Mouse (Mus musculus): Measurements from ENCODE around the gene Gnaz. TPM values are rescaled to one million over a fixed set of nuclear protein-coding genes. Genes with fewer than 3 reads are reported as not detected.

Gnaz gene
- polyA plus RNA-seq, 1 experiment from 2014 or later = 14.0 TPM

DNA sequence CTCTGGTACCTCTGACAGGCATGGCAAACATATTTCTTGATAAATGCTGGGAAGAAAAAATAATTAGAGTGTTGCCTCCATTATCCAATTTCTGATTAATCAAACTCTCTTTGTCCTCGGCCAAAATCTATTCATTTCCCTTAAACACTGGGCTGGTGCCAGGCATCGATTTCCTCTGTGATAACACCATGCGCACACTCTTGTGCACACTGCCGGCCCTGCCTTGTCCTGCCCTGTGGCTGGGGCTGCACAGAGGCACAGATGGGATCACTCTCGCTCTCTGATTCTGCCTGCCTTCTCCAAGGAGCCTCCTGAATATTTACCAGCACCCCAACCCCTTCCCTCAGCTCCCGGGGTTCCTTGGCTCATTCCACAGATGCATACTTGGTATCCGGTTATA is 8.6 kb downstream of the Gnaz start:
- Histone ChIP-seq H3K9me3 (no peaks in the 10 kb centered on the region), H3K4me2 (no peak overlapping the region)
- no peak for ATAC-seq (ENCODE audit: low FRiP score)

DNA sequence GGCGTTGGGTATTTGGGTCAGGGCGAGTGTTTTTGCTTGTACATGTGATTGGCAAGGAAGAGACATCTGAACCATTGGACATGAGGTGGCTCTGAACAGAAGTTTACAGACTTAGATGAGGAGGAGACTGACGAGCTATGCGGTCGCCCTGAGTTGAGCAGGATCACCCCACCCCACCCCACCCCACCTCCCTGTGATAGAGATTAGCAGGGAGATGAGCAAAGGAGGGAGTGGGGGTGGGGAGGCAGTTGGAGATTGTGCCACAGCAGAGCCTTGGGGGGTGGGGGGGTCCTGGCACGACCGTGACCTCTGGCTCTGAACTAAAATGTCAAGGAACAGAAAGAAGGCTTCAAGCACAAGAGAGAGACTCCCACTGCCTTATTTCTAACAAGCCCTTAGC is 9.5 kb downstream of the Gnaz start:
- H3K4me1 ChIP-seq = peaks cover 4% of the 10 kb centered on the region; the same call in 1 of the 2 replicates
- no peaks in the 10 kb centered on the region for H3K27me3 ChIP-seq
- no peak overlapping the region for H3K27ac ChIP-seq
- WGBS = 79% methylated on average over 7 of the region's 7 CpGs
- no peak overlapping the region for H3K4me2 ChIP-seq
- H3K4me3 ChIP-seq (replicated peaks) = no peak overlapping the region
- H3K9me3 ChIP-seq = no peaks in the 10 kb centered on the region
- H3K9ac ChIP-seq = no peak overlapping the region
- H3K36me3 ChIP-seq (replicated peaks) = 0 out of 2 replicates have a peak, but pooled peaks cover 6% of the 10 kb centered on the region
- ATAC-seq (ENCODE audit: low FRiP score) = no peak

More for the DNA sequence above, 8.6 kb downstream of the Gnaz start:
- Histone ChIP-seq H3K27ac (no peak overlapping the region), H3K36me3 (replicated peaks) (0 out of 2 replicates have a peak, but pooled peaks cover 6% of the 10 kb centered on the region), H3K27me3 (no peaks in the 10 kb centered on the region), H3K4me1 (peaks cover 4% of the 10 kb centered on the region; the same call in 1 of the 2 replicates), H3K9ac (no peak overlapping the region), H3K4me3 (replicated peaks) (no peak overlapping the region)
- WGBS = 80% methylated on average over 7 of the region's 7 CpGs

DNA sequence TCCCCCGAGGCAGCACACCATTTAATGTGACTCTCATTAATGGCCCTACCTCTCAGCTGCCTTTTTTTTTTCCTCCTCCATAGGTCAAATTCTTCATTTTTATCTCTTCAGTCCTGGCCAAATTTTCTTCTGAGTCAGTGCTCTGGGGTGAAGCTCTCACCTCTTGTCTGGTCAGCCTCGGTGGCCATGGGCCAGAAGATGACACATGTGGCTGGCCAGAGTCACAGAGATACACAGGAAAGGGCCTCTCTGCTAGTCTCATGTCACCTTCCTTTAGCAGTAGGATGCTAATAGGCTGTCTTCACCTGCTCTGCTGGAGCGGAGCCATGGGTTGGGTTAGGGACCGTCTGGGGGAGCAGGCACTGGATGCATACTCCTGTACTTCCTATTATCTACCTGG is 11.1 kb downstream of the Gnaz start:
- H3K27ac ChIP-seq = no peak overlapping the region
- no peak overlapping the region for H3K4me2 ChIP-seq
- no peak overlapping the region for H3K9ac ChIP-seq
- WGBS = 86% methylated on average over 4 of the region's 4 CpGs
- peaks cover 4% of the 10 kb centered on the region; the same call in 1 of the 2 replicates for H3K4me1 ChIP-seq
- H3K36me3 ChIP-seq (replicated peaks) = 0 out of 2 replicates have a peak, but pooled peaks cover 6% of the 10 kb centered on the region
- H3K4me3 ChIP-seq (replicated peaks) = no peak overlapping the region
- H3K27me3 ChIP-seq = no peaks in the 10 kb centered on the region
- no peaks in the 10 kb centered on the region for H3K9me3 ChIP-seq
- no peak for ATAC-seq (ENCODE audit: low FRiP score)

DNA sequence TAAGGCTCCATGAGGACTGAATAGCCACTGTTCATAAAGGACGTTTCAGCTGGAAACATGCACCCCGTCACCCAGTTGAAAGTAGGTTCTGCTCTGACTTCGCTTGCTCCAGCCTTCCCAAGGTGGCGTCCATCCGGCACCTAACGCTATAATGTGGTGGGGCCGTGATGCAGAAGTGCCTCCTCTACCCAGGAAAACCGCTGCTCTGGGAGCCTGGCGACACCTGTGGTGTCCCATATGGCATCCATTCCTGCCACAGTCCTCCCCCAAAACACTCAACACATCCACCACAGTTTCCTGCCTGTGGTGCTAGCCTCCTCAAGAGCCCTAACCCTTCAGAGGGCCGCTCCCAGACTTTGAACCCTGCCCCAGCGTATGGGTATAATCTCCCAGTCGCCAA is 14.2 kb downstream of the Gnaz start:
- Histone ChIP-seq H3K27ac (no peak overlapping the region), H3K9ac (no peak overlapping the region), H3K27me3 (no peaks in the 10 kb centered on the region), H3K4me1 (peaks cover 4% of the 10 kb centered on the region; the same call in 1 of the 2 replicates), H3K9me3 (no peaks in the 10 kb centered on the region), H3K36me3 (replicated peaks) (no peaks in the 10 kb centered on the region), H3K4me2 (no peak overlapping the region), H3K4me3 (replicated peaks) (no peak overlapping the region)
- no peak for ATAC-seq (ENCODE audit: low FRiP score)
- 90% methylated on average over 12 of the region's 12 CpGs for WGBS

DNA sequence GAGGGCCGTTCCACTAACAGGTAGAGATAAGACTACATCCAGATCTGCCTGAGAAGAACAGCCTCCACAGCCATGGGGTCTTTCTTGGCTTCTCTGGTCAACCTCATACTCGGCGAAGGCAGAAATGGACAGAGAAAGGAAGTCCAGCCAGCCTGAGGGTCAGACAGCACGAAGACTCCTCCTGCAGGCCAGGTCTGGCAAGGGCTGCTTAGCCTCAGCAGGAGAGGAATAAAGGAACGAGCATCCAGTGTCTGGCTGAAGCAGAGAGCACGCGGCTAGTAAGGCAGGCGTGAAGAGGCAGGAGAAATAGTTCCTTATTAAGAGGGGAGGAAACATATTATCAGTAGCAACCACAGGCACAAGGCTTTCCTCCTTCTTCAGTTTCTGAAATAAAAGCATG is 16.2 kb downstream of the Gnaz start:
- H3K27me3 ChIP-seq = no peaks in the 10 kb centered on the region
- H3K4me1 ChIP-seq = peaks cover 4% of the 10 kb centered on the region; the same call in 1 of the 2 replicates
- no peak for ATAC-seq (ENCODE audit: low FRiP score)
- H3K27ac ChIP-seq = no peak overlapping the region
- 73% methylated on average over 8 of the region's 8 CpGs for WGBS
- no peaks in the 10 kb centered on the region for H3K9me3 ChIP-seq
- H3K9ac ChIP-seq = no peak overlapping the region
- H3K4me3 ChIP-seq (replicated peaks) = no peak overlapping the region
- H3K4me2 ChIP-seq = no peak overlapping the region
- no peaks in the 10 kb centered on the region for H3K36me3 ChIP-seq (replicated peaks)

DNA sequence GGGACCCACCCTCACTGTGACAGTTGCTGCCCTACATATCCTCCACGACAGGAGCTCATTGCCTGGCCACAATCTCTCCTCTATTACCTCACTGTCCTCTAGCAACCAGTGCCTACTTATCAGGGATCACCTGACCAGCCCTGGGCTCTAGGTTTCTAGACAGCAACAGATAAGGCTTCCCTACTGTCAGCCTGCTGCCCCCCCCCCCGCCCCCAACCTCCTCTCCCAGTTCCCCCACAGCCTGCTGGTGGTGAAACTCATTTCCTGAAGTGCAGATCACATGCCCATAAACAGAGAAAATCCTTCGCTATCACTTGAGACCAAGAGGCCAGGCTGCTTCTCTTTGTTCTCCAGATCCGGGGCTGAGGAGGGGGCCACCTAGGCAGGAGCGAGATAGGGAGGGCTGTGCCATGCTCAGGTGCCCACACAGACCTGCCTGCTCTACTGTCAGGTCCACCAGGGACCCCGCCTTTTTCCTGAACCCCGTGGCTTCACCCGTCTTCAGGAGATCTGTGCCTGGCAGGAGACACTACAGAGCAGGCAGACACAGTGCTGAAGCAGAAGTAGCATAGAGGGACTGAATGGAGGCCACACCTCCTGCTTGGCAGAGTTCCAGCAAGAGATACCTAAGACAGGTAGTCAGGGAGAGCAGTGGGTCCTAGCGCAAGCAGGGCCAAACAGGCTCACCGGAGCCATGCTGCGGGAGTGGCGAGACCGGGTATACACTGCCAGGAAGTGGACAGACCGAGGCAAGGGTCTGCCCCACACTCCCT is 20.9 kb downstream of the Gnaz start:
- Histone ChIP-seq H3K4me1 (peaks cover 9% of the 10 kb centered on the region; the same call in 1 of the 2 replicates), H3K4me2 (no peak overlapping the region), H3K36me3 (replicated peaks) (peaks cover 19% of the 10 kb centered on the region), H3K9ac (no peak overlapping the region), H3K27me3 (no peaks in the 10 kb centered on the region), H3K4me3 (replicated peaks) (no peak overlapping the region), H3K27ac (no peak overlapping the region), H3K9me3 (no peaks in the 10 kb centered on the region)
- ATAC-seq (ENCODE audit: low FRiP score) = no peak
- 86% methylated on average over 14 of the region's 14 CpGs for WGBS

DNA sequence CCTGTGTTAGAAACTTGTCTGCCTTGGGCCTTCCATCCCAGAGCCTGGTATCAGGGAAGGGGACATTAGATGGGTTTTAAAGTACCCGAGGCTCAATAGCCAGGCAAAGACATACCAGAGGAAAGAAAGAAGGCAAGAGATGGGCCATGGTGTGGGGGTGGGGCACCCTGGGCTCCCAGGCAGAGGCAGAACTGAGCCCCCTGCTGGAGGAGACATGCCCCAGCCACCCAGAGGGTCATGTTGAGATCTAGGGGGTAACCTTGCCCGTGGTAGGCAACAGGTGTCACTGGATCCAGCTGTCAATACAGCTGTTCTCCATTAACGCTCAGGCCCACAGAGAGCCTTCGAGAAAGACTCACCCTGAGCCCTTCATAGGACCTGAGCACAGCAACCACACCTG is 22.8 kb downstream of the Gnaz start:
- no peaks in the 10 kb centered on the region for H3K9me3 ChIP-seq
- peaks cover 22% of the 10 kb centered on the region for H3K36me3 ChIP-seq (replicated peaks)
- H3K9ac ChIP-seq = no peak overlapping the region
- ATAC-seq (ENCODE audit: low FRiP score) = no peak
- H3K4me1 ChIP-seq = peaks cover 17% of the 10 kb centered on the region
- H3K4me3 ChIP-seq (replicated peaks) = no peak overlapping the region
- no peaks in the 10 kb centered on the region for H3K27me3 ChIP-seq
- no peak overlapping the region for H3K4me2 ChIP-seq
- H3K27ac ChIP-seq = no peak overlapping the region
- 75% methylated on average over 4 of the region's 4 CpGs for WGBS

DNA sequence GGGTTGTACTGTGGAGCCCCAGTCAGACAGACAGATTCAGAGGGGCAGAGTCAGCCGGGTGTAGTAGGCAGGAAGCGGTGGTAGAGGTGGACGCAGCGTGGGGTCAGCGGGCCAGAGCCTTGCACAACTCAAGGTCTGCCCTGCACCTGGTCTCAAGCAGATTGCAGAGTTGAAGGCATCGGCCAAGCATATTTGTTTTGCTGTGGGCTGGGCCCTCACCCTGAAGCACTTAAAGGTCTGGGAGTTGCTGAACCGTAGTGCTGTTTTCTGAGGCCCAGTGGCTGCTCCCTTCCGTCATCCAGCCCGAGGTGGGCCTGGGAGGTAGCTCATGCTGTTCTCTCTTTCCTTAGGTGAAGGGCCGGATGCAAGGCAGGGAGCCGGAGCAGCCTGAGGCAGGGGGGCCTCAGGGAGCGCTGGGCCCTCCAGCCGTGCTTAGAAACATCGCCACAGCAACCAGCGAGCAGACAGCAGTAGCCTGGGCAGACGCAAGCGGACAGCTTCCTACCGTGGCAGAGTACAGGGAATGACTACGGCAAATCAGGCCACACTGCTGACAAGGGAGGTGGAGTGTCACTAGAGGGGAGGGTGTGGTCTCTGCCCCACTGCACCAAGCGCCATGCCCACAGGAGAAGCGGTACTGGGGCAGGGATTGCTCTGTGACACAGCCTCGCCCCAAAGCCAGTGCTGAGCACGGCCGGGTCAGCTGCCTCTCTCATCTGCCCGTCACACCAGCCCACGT is 23.8 kb downstream of the Gnaz start:
- no peaks in the 10 kb centered on the region for H3K9me3 ChIP-seq
- WGBS = 56% methylated on average over 26 of the region's 26 CpGs
- peaks cover 27% of the 10 kb centered on the region for H3K4me1 ChIP-seq
- 0 out of 2 replicates have a peak overlapping the region, but pooled peaks have one; percentile 14 for H3K9ac ChIP-seq
- H3K4me2 ChIP-seq = no peak overlapping the region
- no peak overlapping the region for H3K27ac ChIP-seq
- no peaks in the 10 kb centered on the region for H3K27me3 ChIP-seq
- H3K4me3 ChIP-seq (replicated peaks) = no peak overlapping the region
- peaks cover 22% of the 10 kb centered on the region for H3K36me3 ChIP-seq (replicated peaks)
- no peak for ATAC-seq (ENCODE audit: low FRiP score)

DNA sequence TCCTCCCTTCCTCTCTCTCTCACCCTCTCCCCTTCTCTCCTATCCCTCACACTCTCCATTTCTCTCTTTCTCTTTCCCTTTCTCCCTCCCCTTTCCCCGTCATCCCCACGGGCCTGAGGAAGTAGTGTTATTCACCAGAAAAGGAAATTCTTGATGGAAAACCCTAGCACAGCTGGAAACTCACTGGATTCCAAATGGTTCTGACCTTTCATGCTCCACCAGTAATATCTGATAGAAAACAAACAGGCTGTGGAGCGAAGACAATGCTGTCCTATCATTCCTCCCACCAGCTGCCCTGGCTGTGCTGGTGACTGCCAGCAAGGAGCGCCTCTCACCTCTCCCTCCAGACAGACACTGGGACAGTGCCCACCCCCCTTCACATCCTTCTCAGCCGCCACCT is 27.9 kb downstream of the Gnaz start:
- H3K27me3 ChIP-seq = no peaks in the 10 kb centered on the region
- peak overlapping the region; percentile 57 for H3K4me2 ChIP-seq
- peaks cover 37% of the 10 kb centered on the region for H3K4me1 ChIP-seq
- peak overlapping the region; percentile 57 for H3K27ac ChIP-seq
- H3K4me3 ChIP-seq (replicated peaks) = no peak overlapping the region
- WGBS = 5% methylated on average over 5 of the region's 5 CpGs
- peaks cover 22% of the 10 kb centered on the region for H3K36me3 ChIP-seq (replicated peaks)
- peak; percentile 36; the same call in 1 of the 2 replicates for ATAC-seq (ENCODE audit: low FRiP score)
- H3K9ac ChIP-seq = 0 out of 2 replicates have a peak overlapping the region, but pooled peaks have one; percentile 21
- H3K9me3 ChIP-seq = no peaks in the 10 kb centered on the region

DNA sequence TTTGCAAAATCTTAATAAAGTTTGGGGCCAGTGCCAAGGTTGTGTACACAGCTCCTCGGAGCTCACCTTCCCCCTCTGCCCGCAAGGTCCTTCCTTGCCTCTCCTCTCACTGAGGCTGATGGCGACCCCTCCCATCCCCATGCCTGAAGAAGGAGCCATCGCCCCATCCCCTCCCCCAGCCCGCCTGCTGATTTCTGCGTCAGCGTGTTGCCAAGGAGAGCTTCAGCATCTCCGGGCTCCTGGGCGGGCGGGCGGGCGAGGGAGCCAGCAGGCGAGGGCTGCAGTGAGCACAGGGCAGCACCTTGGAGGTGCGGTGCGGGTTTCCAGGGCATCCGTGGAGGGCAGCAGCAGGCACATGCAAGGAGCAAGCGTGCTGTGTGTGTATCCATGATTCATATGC is 28.4 kb downstream of the Gnaz start:
- Histone ChIP-seq H3K27me3 (no peaks in the 10 kb centered on the region), H3K4me1 (peaks cover 41% of the 10 kb centered on the region), H3K36me3 (replicated peaks) (peaks cover 22% of the 10 kb centered on the region), H3K27ac (peak overlapping the region; percentile 57; the same call in 1 of the 2 replicates), H3K4me2 (peak overlapping the region; percentile 57), H3K4me3 (replicated peaks) (peak overlapping the region; percentile 20), H3K9ac (peak overlapping the region; percentile 21), H3K9me3 (no peaks in the 10 kb centered on the region)
- 3% methylated on average over 17 of the region's 17 CpGs for WGBS
- ATAC-seq (ENCODE audit: low FRiP score) = peak; percentile 69

DNA sequence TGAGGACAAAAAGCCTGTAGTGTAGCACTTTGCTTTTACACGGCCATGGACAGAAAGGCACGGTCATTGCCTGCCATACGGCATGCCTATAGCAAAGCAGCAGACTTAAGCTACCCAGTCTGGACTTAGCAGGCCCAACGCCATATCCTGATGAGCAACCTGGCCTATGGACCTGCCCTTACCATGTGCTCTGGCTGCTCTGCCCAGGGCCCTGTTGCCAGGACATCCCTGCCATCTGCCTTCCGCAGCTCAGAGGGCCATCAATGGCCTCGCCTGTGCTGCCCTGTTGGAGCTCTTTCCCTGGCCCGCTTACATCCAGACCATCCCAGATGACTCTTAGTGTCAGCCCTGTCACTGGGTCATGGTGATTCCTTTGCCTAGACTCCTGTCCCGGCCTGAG is 34.4 kb downstream of the Gnaz start:
- H3K9me3 ChIP-seq = no peaks in the 10 kb centered on the region
- peaks cover 14% of the 10 kb centered on the region for H3K4me1 ChIP-seq
- H3K27ac ChIP-seq = no peak overlapping the region
- H3K27me3 ChIP-seq = no peaks in the 10 kb centered on the region
- 93% methylated on average over 8 of the region's 8 CpGs for WGBS
- ATAC-seq (ENCODE audit: low FRiP score) = no peak
- no peak overlapping the region for H3K4me2 ChIP-seq
- no peak overlapping the region for H3K9ac ChIP-seq
- H3K36me3 ChIP-seq (replicated peaks) = no peaks in the 10 kb centered on the region; the same call in 1 of the 2 replicates
- no peak overlapping the region for H3K4me3 ChIP-seq (replicated peaks)

DNA sequence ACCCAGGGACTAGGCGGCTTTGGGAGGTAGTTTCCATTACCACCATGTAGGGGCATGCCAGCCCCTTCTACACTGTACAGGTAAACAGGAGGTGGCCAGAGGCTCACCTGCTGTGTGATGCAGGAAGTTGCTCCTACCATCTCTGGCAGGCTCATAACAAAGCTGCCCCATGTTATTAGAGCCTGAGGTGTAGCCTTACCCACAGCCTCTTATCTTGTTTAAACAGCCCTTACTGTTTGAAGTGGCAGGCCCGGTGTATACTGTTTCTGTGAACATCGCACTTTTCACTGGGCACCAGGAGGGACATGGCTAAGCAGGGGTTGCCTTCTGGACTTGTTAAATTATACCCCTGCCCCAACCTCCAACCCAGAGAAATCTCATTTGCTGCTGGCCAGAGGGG is 37.1 kb downstream of the Gnaz start:
- Histone ChIP-seq H3K4me3 (replicated peaks) (no peak overlapping the region), H3K36me3 (replicated peaks) (no peaks in the 10 kb centered on the region; the same call in 1 of the 2 replicates), H3K4me2 (no peak overlapping the region), H3K4me1 (peaks cover 26% of the 10 kb centered on the region), H3K27me3 (no peaks in the 10 kb centered on the region), H3K27ac (no peak overlapping the region), H3K9ac (no peak overlapping the region), H3K9me3 (no peaks in the 10 kb centered on the region)
- WGBS = 92% methylated on average over 3 of the region's 3 CpGs
- no peak for ATAC-seq (ENCODE audit: low FRiP score)

Data from forebrain, embryonic 12.5 days (tissue).